Mouse (Mus musculus) layer of hippocampus, postnatal 25 days (tissue): ENCODE results near the gene 4930564D02Rik. TPM values are rescaled to one million over a fixed set of nuclear protein-coding genes. Genes with fewer than 3 reads are reported as not detected.

Source experiments
- DNase-seq, 2 experiments: peaks; one replicate each; pipeline ENCODE4 v3.0.0; 2022; ENCODE audit warnings: mixed read lengths in 2 of 2, low spot score in 1 of 2; ENCODE audit errors: extremely low spot score in 1 of 2
- total RNA-seq, 2 experiments: library from RNA; stranded (reverse); gene quantifications; 2 replicates each; pipeline ENCODE4 v1.2.3; 2021

4930564D02Rik gene
- not detected for total RNA-seq

- no peak for DNase-seq
Measured at GRCm38 (mm10) chr3:105066544-105066943, at the start of gene 4930564D02Rik. 4930564D02Rik (plus strand) TSS chr3:105066844.

GRCm38 (mm10) chr3:105017314-105017713 is 49.3 kb upstream of the 4930564D02Rik start:
- no peak for DNase-seq

GRCm38 (mm10) chr3:105018085-105018782 is 48.4 kb upstream of the 4930564D02Rik start:
- DNase-seq = no peak

GRCm38 (mm10) chr3:105018783-105019105 is 47.9 kb upstream of the 4930564D02Rik start:
- DNase-seq = no peak

- no peak for DNase-seq
Measured at GRCm38 (mm10) chr3:105019826-105020692, 46.6 kb upstream of the 4930564D02Rik start.

- no peak for DNase-seq
Measured at GRCm38 (mm10) chr3:105023371-105024005, 43.2 kb upstream of the 4930564D02Rik start.

- DNase-seq = no peak
Measured at GRCm38 (mm10) chr3:105036281-105036847, 30.3 kb upstream of the 4930564D02Rik start.

GRCm38 (mm10) chr3:105037240-105037770 is 29.3 kb upstream of the 4930564D02Rik start:
- DNase-seq = no peak

- no peak for DNase-seq
Measured at GRCm38 (mm10) chr3:105040002-105040401, 26.6 kb upstream of the 4930564D02Rik start.

- DNase-seq = no peak
Measured at GRCm38 (mm10) chr3:105040983-105041625, 25.5 kb upstream of the 4930564D02Rik start.

- no peak for DNase-seq
Measured at GRCm38 (mm10) chr3:105043746-105044145, 22.9 kb upstream of the 4930564D02Rik start.

GRCm38 (mm10) chr3:105046870-105047269 is 19.8 kb upstream of the 4930564D02Rik start:
- no peak for DNase-seq

GRCm38 (mm10) chr3:105047616-105048015 is 19.0 kb upstream of the 4930564D02Rik start:
- DNase-seq = no peak

GRCm38 (mm10) chr3:105049848-105050247 is 16.8 kb upstream of the 4930564D02Rik start:
- no peak for DNase-seq

- DNase-seq = no peak
Measured at GRCm38 (mm10) chr3:105051103-105051502, 15.5 kb upstream of the 4930564D02Rik start.

- no peak for DNase-seq
Measured at GRCm38 (mm10) chr3:105052171-105052936, 14.3 kb upstream of the 4930564D02Rik start.

- DNase-seq = peak; percentile 99
Measured at GRCm38 (mm10) chr3:105052937-105053697, 13.5 kb upstream of the 4930564D02Rik start, which contains the start of gene Cttnbp2nl. Cttnbp2nl (minus strand) TSS chr3:105053146.

- DNase-seq = no peak
Measured at GRCm38 (mm10) chr3:105053698-105054001, 13.0 kb upstream of the 4930564D02Rik start.

- DNase-seq = no peak
Measured at GRCm38 (mm10) chr3:105054952-105055351, 11.7 kb upstream of the 4930564D02Rik start.
